Mouse (Mus musculus): Measurements from ENCODE around the gene Ckb. TPM values are rescaled to one million over a fixed set of nuclear protein-coding genes. Genes with fewer than 3 reads are reported as not detected.
"Not testable (repeated sequence)": the region's sequence is repeated elsewhere in the genome, so short reads cannot be mapped to it uniquely, and the experiment has no call there.

The Ckb gene
- total RNA-seq, 2 experiments from 2014 or later = 8.5 to 9.4 TPM

DNA sequence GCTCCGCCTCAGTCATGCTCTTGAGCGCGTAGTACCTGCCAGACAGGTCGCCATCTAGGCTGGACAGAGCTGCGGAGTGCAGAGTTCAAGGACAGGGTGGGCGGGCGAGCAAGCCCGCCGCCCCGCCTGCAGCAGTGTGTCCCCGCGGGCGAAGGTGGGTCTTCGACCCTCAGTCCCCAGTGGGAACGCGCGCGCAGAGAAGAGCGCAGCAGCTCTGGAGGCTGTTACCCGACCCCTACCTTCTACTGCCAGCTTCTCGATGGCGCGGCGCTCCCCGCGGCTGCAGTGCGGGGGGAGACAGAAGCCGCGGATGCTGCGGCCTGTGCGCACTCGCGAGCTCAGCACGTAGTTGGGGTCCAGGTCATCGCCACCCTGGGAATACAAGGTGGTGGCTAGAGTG, 1.2 kb downstream of the Ckb start:
- ATAC-seq (replicated peaks; ENCODE audit: low FRiP score, poor library complexity, severe bottlenecking) = no peak

DNA sequence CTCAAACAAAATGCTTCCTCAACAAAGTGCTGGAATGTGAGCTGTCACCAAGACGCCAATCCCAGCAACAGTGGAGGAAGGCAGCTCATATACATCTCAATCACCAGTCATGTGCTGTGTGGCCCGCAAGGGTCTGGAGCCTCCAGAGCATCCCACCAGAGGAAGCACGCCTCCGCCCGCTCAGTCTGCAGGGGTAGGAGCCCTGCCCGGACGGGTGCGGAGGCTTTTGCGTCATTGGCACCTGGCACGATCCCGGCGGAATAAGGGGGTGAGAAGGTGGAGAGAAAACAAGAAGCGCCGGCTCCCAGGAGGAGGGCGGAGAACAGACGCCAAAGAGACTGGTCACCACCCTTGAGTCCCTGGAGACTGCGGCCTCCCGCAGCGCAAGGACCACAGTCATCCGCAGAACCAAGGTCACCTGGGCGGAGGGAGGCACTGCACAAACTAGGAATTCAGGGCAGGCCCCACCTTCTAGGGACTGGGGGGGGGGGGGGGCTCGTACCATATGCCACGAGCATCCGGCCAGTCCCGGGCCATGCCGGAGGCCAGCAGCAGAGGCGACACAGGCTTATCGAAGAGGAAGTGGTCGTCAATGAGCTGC, 1.7 kb downstream of the Ckb start:
- ATAC-seq (replicated peaks; ENCODE audit: low FRiP score, poor library complexity, severe bottlenecking) = no peak

GRCm38 (mm10) chr12:111669961-111670360, 2.2 kb downstream of the Ckb start:
- ATAC-seq (replicated peaks; ENCODE audit: low FRiP score, poor library complexity, severe bottlenecking) = no peak

- ATAC-seq (replicated peaks; ENCODE audit: low FRiP score, poor library complexity, severe bottlenecking) = no peak
These were observed 2.9 kb downstream of the Ckb start for GRCm38 (mm10) chr12:111669000-111669788.

DNA sequence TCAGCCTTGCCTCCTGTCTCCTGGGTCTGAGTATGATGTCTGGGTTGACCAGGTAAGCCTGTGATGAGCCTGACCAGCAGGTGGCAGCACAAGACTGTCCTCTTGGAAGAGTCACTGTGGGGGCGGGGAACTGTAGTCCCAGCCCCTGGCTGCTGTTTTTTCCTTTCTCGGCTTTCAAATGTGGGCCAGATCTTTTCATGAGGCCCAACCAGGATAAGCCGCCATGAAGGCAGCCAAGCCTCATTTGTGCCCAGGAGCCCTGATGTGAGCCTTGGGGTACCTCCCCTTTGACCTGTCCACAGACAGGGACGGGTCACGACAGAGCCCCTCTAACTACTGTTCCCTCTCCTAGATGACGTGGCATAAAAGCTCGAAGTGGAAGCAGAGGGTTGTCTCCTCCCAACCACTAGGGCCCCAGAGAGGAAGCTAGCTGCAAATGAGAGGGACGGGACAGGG, 3.7 kb downstream of the Ckb start:
- peak; percentile 54 for ATAC-seq (replicated peaks; ENCODE audit: low FRiP score, poor library complexity, severe bottlenecking)

GRCm38 (mm10) chr12:111667421-111667820, 4.7 kb downstream of the Ckb start:
- ATAC-seq (replicated peaks; ENCODE audit: low FRiP score, poor library complexity, severe bottlenecking) = no peak

DNA sequence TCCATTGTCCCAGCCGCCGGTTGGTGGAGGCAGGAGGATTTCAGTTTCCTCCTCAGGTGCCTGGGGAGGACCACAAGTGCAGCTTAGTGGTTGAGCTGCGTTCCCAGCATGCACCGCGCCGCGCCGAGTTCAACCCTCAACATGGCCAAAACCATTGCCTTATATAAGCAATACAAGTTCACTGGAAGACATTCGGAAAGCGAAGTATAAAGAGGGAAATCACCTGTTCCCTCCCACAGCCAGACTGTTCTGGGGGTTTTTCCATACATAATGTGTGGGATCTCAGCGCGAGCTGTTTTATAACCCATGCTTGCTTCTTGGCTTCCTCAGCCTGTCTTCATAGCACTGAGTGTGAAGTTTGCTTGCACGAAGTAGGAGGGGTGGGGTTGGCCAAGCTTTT, 5.8 kb downstream of the Ckb start:
- no peak for ATAC-seq (replicated peaks; ENCODE audit: low FRiP score, poor library complexity, severe bottlenecking)

DNA sequence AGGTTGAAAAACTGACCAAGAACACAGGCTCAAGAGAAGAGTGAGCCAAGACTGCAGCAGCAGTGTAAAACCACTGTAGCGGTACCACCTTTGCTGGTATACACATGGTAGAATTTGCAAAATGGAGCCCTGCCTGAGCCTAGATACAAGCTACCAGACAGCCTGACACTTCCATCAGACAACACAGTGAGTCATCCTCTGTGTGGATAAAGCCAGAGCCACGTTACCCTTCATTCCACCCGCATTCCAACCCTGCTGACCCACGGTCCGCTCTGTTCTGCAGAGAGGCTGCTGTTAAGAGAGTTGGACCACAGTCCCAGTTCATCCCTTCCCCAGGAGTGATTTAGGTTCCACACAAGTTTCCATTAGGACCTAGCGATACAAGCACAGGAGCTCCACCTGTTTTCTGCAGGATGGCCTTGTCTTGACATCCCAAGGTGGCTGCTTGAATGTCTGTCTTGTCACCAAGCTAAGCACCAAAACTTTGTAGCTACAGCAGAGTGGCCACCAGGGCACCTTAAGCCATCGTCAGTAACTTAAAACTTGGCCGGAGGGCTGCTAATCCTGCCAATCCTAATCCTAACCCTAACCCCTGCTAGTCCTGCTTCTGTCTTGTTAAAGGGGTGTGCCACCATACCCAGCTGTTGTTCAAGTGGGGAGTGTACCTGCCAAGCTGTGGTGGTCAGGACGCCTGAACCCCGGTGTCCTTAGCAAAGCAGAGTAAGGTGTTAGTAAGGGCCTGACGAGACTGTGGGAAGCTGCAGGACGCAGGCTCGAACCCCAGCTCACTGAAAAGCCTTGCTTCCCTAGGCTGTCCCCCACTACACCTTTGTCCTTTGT, 6.9 kb downstream of the Ckb start:
- no peak for ATAC-seq (replicated peaks; ENCODE audit: low FRiP score, poor library complexity, severe bottlenecking)

GRCm38 (mm10) chr12:111664144-111664634, 7.9 kb downstream of the Ckb start:
- no peak for ATAC-seq (replicated peaks; ENCODE audit: low FRiP score, poor library complexity, severe bottlenecking)

- ATAC-seq (replicated peaks; ENCODE audit: low FRiP score, poor library complexity, severe bottlenecking) = no peak
These were observed 8.7 kb downstream of the Ckb start for GRCm38 (mm10) chr12:111663228-111664143.

GRCm38 (mm10) chr12:111661554-111661953, 10.6 kb downstream of the Ckb start:
- not testable (repeated sequence) for ATAC-seq (replicated peaks; ENCODE audit: low FRiP score, poor library complexity, severe bottlenecking)

DNA sequence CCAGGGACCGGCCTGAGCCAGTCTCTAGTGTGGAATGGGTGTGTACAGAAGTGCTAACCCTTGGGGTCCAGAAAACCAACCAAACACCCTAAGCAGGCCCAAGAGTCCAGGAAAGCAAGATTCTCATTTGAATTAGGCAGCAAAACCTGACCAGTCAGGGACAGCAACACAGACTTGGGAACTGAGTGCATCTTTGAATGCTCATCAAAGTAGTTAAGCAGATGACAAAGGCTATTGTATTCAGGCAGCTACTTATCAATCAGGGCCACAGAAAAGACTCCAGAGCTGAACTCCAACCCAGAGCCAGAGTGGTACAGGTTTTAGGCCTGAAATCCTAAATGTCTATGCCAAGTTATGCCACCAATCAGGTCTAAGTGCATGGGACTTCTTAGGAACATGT, 11.5 kb downstream of the Ckb start:
- no peak for ATAC-seq (replicated peaks; ENCODE audit: low FRiP score, poor library complexity, severe bottlenecking)

GRCm38 (mm10) chr12:111659331-111659730, 12.8 kb downstream of the Ckb start:
- no peak for ATAC-seq (replicated peaks; ENCODE audit: low FRiP score, poor library complexity, severe bottlenecking)

DNA sequence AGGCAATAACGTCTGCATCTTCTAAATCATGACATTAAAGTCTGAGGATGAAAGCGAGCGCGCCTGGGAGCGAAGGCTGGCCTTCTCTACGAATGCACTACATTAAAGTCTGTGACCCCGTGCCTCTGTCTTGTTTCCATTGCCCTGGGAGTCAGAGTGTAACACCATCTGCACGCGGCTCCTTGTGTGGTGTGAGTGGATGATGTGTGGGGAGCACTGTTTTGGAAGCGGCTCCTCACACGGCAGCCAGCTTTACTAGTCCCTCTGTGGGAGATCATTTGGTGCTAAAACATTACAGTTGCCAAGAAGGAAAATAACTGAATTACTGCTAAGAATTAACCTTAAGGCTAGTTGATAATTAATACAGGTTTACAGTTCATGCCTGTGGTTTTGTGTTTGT, 16.4 kb downstream of the Ckb start:
- no peak for ATAC-seq (replicated peaks; ENCODE audit: low FRiP score, poor library complexity, severe bottlenecking)

GRCm38 (mm10) chr12:111653434-111653833, 18.7 kb downstream of the Ckb start:
- peak; percentile 79 for ATAC-seq (replicated peaks; ENCODE audit: low FRiP score, poor library complexity, severe bottlenecking)

DNA sequence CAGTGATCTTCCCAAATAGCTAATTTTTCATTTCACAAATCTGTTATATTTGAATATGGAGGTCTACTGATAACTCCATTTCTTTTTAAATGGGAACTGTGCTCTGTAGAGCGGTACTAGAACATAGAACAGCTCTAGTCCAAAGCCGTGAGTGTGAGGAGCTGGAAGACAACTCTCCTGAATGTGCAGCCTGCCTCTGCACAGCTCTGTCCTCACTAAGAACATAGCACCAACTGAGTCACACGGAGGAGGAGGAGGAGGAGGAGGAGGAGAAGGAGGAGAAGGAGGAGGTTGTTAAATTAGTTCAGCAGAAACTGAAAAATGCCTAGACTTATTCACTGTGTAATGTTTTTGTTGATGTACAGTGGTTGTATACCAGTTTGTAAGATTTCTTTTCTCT, 19.2 kb downstream of the Ckb start:
- no peak for ATAC-seq (replicated peaks; ENCODE audit: low FRiP score, poor library complexity, severe bottlenecking)

DNA sequence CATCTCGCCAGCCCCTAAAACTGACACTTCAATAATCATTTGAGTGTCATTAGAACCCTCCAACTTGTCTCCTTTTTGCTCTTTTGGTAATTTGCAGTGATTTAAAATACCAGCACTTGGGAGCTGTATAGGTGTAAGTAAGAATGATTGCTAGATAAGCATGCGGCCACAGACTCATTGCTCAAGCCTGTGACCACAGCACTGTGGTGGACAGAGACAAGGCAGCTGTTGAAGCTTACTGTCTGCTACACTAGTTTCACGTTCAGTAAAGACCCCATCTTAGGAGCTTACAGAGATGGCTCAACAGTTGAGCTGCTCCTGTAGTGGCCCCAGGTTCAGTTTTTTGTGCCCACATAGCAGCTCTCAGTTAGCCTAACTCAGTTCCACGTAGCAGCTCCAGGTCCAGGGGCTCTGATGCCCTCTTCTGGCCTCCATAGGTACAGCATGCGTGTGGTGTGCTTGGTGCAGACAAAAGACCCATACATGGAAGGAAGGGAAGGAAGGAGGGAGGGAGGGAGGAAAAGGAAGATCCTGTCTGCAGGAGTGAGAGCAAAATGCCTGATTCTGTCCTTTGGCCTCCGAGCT, 24.0 kb downstream of the Ckb start:
- peak; percentile 86 for ATAC-seq (replicated peaks; ENCODE audit: low FRiP score, poor library complexity, severe bottlenecking)
